Comparison of ENCODE assay signal across 10 mouse cellular contexts in genomic region chr8:127125686-127126683, GRCm38 (mm10).
DNase-seq lines count a peak whose midpoint lies in the region; ATAC-seq and TF ChIP-seq lines count a peak whose summit lies in the region.
"Had no signal": no experiment of that assay in that cellular context is flagged by ENCODE, and none has a peak within 500 bp of the region (broad histone marks: within the 10 kb centered on the region; RNA-seq: fewer than 3 reads in every experiment).

No protein-coding gene starts in this region.

- H3K9me3 ChIP-seq in heart, embryonic 10.5 days: no peaks in the 10 kb centered on the region
- H3K9me3 ChIP-seq in lung, embryonic 15.5 days: no peaks in the 10 kb centered on the region
- H3K9me3 ChIP-seq in embryonic facial prominence, embryonic 12.5 days: no peaks in the 10 kb centered on the region
- H3K9me3 ChIP-seq: stomach, embryonic 15.5 days had no signal

- H3ac ChIP-seq in myocyte (ENCODE audit: control insufficient read depth, insufficient read length): no peak overlapping the region

- no peak overlapping the region for H3K9ac ChIP-seq in lung, embryonic 15.5 days
- no peak overlapping the region for H3K9ac ChIP-seq in embryonic facial prominence, embryonic 12.5 days
- H3K9ac ChIP-seq: stomach, embryonic 15.5 days had no signal

- H3K4me3 ChIP-seq in heart, embryonic 10.5 days: peak overlapping the region; percentile 37; the same call in 1 of the 2 replicates
- H3K4me3 ChIP-seq in lung, embryonic 15.5 days: no peak overlapping the region
- H3K4me3 ChIP-seq in embryonic facial prominence, embryonic 12.5 days: no peak overlapping the region
- H3K4me3 ChIP-seq in myocyte: no peak overlapping the region
- H3K4me3 ChIP-seq: stomach, embryonic 15.5 days had no signal

- no peak for DNase-seq in heart, embryonic 10.5 days (ENCODE audit: low spot score)
- DNase-seq in heart, adult 9 months (ENCODE audit: low spot score in 2 of 2): no peak
- DNase-seq in lung, postnatal 10 days: no peak
- DNase-seq in layer of hippocampus, postnatal 36 days: no peak
- DNase-seq in testis, postnatal 10 days (ENCODE audit: low spot score): no peak
- DNase-seq: midbrain, embryonic 14.5 days had no signal

- H3K27ac ChIP-seq in heart, embryonic 10.5 days: peak overlapping the region; percentile 71
- H3K27ac ChIP-seq in lung, embryonic 15.5 days: peak overlapping the region; percentile 69
- peak overlapping the region; percentile 41; the same call in 1 of the 2 replicates for H3K27ac ChIP-seq in embryonic facial prominence, embryonic 12.5 days
- H3K27ac ChIP-seq: stomach, embryonic 15.5 days had no signal

- no peak for TF ChIP-seq POLR2A in myocyte (IDR thresholded peaks at IDR 0.05; ENCODE audit: insufficient read length, low read depth)

- no peak for ATAC-seq in lung, embryonic 15.5 days (ENCODE audit: borderline replicate concordance, extremely low read depth, low FRiP score, low TSS enrichment)
- ATAC-seq in embryonic facial prominence, embryonic 12.5 days (ENCODE audit: insufficient number of reproducible peaks, insufficient read depth, low FRiP score, low TSS enrichment): no peak

- H3K79me2 ChIP-seq in myocyte (ENCODE audit: control insufficient read depth, insufficient read depth): peaks cover 63% of the 10 kb centered on the region

- no peak overlapping the region for H3K4me2 ChIP-seq in lung, embryonic 15.5 days
- H3K4me2 ChIP-seq in embryonic facial prominence, embryonic 12.5 days (replicated peaks): 0 out of 2 replicates have a peak overlapping the region, but pooled peaks have one; percentile 0
- H3K4me2 ChIP-seq in myocyte (ENCODE audit: low read depth): peak overlapping the region; percentile 61
- H3K4me2 ChIP-seq: stomach, embryonic 15.5 days had no signal

- WGBS in heart, embryonic 10.5 days: 37% methylated on average over 11 of the region's 11 CpGs
- WGBS in lung, embryonic 15.5 days: 37% methylated on average over 11 of the region's 11 CpGs
- WGBS in embryonic facial prominence, embryonic 12.5 days: 16% methylated on average over 11 of the region's 11 CpGs

- no peaks in the 10 kb centered on the region for H3K27me3 ChIP-seq in heart, embryonic 10.5 days (ENCODE audit: insufficient read depth, poor library complexity, severe bottlenecking)
- H3K27me3 ChIP-seq in lung, embryonic 15.5 days: no peaks in the 10 kb centered on the region
- no peaks in the 10 kb centered on the region for H3K27me3 ChIP-seq in embryonic facial prominence, embryonic 12.5 days
- H3K27me3 ChIP-seq in myocyte (ENCODE audit: control insufficient read depth, insufficient read depth, insufficient read length): no peaks in the 10 kb centered on the region
- H3K27me3 ChIP-seq: stomach, embryonic 15.5 days had no signal

- peaks cover 96% of the 10 kb centered on the region for H3K4me1 ChIP-seq in heart, embryonic 10.5 days
- peaks cover 49% of the 10 kb centered on the region for H3K4me1 ChIP-seq in lung, embryonic 15.5 days
- peaks cover 52% of the 10 kb centered on the region for H3K4me1 ChIP-seq in embryonic facial prominence, embryonic 12.5 days

- H3K36me3 ChIP-seq in heart, embryonic 10.5 days: no peaks in the 10 kb centered on the region
- H3K36me3 ChIP-seq in lung, embryonic 15.5 days: no peaks in the 10 kb centered on the region
- no peaks in the 10 kb centered on the region for H3K36me3 ChIP-seq in embryonic facial prominence, embryonic 12.5 days
- H3K36me3 ChIP-seq in myocyte (ENCODE audit: control insufficient read depth, insufficient read depth): no peaks in the 10 kb centered on the region
- H3K36me3 ChIP-seq: stomach, embryonic 15.5 days had no signal

TF ChIP-seq in myocyte, 11 proteins besides CTCF, POLR2A, EP300 and RAD21:
- TF ChIP-seq MYOD1 (IDR thresholded peaks at IDR 0.05; ENCODE audit: control insufficient read depth in 1 of 3, insufficient read length in 2 of 3, low read depth in 2 of 3) (no peak), MYOG (IDR thresholded peaks at IDR 0.05; ENCODE audit: control insufficient read depth in 1 of 3, insufficient read depth in 1 of 3, insufficient read length in 2 of 3, low read depth in 2 of 3) (no peak), SRF (IDR thresholded peaks at IDR 0.05; ENCODE audit: control insufficient read depth, insufficient read length, low read depth) (no peak), POLR2AphosphoS2 (IDR thresholded peaks at IDR 0.05; ENCODE audit: insufficient read length, low read depth) (no peak), MAX (IDR thresholded peaks at IDR 0.05; ENCODE audit: low read depth) (no peak), REST (IDR thresholded peaks at IDR 0.05; ENCODE audit: insufficient read depth, insufficient read length) (no peak), USF1 (IDR thresholded peaks at IDR 0.05; ENCODE audit: low read depth) (no peak), TCF12 (IDR thresholded peaks at IDR 0.05; ENCODE audit: insufficient read depth, poor library complexity, severe bottlenecking) (no peak), CEBPB (IDR thresholded peaks at IDR 0.05; ENCODE audit: insufficient read depth, poor library complexity, severe bottlenecking) (no peak), TCF3 (IDR thresholded peaks at IDR 0.05; ENCODE audit: insufficient read length, low read depth) (no peak), E2F4 (IDR thresholded peaks at IDR 0.05; ENCODE audit: insufficient read depth) (no peak)
TF ChIP-seq in myocyte: peak in this region for 0.
